Mouse (Mus musculus): ENCODE results near the gene Ap3s2. TPM values are rescaled to one million over a fixed set of nuclear protein-coding genes. Genes with fewer than 3 reads are reported as not detected.

Gene Ap3s2
- total RNA-seq (2021) (10 to 100 TPM; 18.5 to 27.2 TPM), polyA plus RNA-seq (2012; rRNA removed) (17.2 and 21.7 TPM in 2 replicates)
- long read RNA-seq, full-length matches to known transcripts: 27 of 37 reads
- long read RNA-seq, partial matches to known transcripts: 1 of 37 reads
- long read RNA-seq, other reads (novel, unspliced or antisense): 9 of 37 reads

DNA sequence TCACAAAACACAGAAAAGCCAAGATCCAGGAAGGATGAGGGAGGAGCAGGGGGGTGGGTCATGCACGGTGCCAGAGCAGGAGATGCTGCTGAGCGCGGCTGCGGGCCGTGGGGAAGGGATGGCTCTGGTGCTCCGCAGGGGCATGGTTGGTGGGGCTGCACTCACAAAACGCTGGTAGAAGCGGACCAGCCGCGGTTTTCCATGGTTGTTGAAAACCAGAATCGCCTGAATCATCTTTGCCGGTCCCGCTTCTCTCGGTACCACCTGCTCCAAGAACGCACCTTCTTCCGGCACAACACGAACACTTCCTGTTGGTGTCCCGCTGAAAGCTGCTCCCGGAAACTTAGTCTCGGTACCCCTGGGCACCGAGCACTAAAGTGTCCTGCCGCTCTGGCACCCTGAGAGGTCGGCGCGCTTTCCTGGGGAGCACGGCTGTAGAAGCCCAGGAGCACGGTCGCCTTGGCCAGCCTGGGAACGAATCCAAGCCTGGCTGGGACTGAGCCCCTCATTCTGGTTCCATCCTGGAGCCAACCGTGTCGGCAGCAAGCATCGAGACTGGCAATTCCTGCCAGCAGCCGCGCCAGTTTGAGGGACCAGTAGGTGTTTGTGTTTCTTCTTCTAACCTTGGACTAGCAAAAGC is at the start of gene Ap3s2:
TSS of gene Ap3s2 (minus strand) at position 306 of the 640 bp plus-strand sequence.
- DNase-seq: peak; percentile 93

GRCm38 (mm10) chr7:79968326-79968725 is 47.9 kb upstream of the Ap3s2 start:
- no peak for DNase-seq

DNA sequence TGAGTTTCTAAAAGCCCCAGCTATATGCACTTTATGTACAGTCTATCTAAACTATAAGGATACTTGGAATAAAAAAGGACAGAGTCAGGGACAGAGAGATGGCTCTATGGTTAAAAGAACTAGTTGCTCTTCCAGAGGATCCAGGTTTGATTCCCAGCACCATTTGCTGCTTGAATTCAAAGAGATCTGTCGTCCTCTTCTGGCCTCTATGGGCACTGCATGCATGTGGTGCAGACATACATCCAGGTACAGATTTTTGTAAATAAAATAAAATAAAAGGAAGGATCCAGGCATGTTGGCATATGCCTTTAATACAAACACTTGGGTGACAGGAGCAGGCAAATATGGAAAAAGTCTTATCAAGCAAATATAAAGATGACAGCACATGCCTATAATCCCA is 41.2 kb upstream of the Ap3s2 start:
- no peak for DNase-seq

DNA sequence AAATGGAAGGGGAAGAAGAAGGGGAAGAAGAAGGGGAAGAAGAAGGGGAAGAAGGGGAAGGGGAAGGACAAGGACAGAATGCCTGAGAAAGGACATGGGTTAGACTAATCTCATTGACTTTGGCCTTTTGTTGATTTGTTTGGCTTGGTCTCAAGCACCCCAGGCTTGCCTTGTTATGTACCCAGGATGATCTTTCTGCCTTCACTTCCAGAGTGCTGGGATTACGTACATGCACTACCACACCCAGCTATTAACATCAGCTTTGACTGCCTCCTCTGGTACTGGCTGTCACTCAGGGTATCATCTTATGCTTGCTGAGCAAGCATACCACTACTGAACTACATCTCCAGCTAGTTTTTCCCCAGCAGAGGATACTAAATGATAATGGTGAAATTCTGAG is 35.7 kb upstream of the Ap3s2 start:
- no peak for DNase-seq

DNA sequence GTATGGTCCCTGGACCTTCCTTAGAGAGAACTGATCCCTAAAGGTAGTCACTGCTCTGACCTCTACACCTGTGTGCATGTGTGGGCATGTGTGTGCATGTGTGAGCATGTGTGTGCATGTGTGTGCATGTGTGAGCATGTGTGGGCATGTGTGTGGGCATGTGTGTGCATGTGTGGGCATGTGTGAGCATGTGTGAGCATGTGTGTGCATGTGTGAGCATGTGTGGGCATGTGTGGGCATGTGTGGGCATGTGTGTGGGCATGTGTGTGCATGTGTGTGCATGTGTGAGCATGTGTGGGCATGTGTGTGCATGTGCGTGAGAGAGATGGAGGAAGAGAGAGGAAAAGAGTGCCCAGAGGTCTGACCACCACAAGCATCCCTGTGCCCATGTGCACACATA is 34.4 kb upstream of the Ap3s2 start:
- no peak for DNase-seq

DNA sequence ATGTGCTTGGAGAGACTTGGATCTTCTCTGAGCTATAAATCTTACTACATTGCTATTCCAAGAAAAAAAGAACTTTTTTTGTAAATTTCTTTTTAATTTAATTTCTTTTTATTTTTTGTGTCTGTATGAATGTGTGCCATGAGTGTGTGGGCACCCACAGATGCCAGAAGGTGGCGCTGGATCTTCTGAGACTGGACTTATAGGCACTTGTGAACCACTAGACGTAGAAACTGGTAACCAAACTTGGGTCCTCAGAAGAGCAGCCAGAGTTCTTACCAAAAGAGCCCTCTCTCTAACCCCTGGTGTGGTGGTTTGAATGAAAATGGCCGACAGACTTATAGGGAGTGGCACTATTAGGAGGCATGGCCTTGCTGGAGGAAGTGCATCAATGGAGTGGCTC is 30.6 kb upstream of the Ap3s2 start:
- DNase-seq: no peak

GRCm38 (mm10) chr7:79950236-79950635 is 29.8 kb upstream of the Ap3s2 start:
- DNase-seq: no peak

DNA sequence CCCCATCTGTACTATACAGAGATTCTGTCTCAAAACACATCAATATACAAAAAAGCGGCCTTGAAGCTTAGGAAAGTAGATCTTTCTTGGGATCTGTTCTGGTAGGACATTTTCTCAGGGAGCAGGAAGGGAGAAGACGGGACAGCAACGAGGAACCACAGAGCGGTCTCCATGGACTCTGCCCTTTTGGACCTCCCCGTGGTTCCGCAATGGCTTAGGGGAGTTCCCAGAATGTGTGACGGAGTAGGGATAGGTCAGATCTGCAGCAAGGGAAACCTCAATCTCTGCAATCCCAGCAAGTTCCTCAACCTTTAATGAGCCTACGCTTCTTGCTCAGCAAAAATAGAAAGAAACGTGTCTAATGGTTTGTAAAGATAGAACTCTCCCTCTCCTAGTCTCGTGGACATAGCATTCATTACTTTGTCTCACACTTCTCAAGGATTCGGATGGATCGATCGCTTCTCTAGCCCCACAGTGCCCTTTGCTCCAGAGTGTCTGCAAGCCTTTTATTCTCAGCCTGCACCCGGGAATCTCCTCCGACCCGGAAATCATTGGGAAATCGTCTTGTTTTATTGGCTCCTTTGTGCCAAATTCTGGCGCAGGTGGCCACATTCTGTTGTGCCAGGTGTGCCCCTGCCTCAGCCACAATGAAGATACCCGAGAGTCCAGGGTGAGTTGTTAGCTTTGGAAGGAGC is 15.2 kb upstream of the Ap3s2 start:
- DNase-seq: peak; percentile 79

- DNase-seq: peak; percentile 86
Observed at GRCm38 (mm10) chr7:79934862-79935510, 14.5 kb upstream of the Ap3s2 start, which contains the start of gene Arpin. Arpin (minus strand) TSS chr7:79935359.

DNA sequence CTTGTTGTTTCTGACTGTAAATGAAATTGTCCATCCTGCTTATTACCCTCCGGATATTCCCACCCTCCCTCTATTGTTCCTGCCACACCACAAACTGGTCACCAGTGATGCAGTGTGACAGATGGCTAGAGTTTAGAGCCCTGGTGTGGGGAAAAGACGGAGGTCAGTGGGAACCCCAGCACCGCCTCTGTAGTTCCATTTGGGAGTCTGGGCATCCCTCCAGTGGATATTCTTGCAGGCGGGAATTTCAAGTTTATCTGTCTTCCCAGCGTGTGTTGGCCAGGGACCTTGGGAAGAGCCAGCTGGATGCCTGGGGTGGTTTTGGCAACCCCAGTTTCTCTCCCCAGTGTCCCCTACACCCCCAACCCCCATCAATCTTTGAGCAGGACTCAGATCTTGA is 14.0 kb upstream of the Ap3s2 start:
- peak; percentile 25 for DNase-seq

DNA sequence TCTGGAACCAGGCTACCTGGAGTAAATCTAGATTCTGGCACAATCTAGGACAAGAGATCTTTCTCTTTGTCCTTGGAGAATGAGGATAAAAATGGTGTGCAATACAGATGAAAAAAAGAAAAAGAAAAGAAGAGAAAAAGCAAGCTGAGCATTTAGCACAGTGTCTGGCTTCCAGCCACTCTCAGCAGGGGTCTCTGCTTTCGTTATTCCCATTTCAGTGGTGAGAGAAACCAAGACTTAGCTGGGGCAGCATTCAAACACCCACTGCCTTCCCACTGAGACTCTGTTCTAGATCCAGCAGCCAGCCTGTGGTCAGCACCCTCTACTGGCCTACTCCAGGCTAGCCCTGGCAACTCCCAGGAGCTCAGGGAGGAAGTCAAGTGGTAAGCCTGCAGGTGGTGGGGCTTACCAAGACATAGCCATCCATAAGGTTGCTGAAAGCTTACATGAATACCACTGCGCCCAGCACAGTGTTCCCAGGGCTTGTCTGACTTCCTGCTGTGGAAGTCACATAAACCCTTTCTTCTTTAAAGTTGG is 8.1 kb upstream of the Ap3s2 start:
- no peak for DNase-seq

DNA sequence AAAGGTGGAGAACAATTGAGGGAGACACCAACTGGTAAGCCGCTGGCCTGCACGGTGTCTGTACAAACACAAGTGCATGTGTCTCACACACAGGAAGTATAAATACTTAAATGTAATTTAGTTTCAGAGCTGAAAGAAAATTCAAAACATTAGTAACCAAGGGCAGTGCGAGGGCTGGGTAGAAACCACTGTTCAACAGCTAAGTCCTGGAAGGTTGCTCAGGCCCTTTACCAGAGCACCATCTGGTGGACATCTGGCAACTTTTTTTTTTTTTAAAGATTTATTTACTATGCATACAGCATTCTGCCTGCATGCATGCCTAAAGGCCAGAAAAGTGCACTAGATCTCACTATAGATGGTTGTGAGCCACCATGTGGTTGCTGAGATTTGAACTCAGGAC is 5.9 kb downstream of the Ap3s2 start:
- peak; percentile 25 for DNase-seq

GRCm38 (mm10) chr7:79907356-79907755 is 13.1 kb downstream of the Ap3s2 start:
- peak; percentile 22 for DNase-seq

- no peak for DNase-seq
Observed at GRCm38 (mm10) chr7:79906914-79907313, 13.5 kb downstream of the Ap3s2 start.

DNA sequence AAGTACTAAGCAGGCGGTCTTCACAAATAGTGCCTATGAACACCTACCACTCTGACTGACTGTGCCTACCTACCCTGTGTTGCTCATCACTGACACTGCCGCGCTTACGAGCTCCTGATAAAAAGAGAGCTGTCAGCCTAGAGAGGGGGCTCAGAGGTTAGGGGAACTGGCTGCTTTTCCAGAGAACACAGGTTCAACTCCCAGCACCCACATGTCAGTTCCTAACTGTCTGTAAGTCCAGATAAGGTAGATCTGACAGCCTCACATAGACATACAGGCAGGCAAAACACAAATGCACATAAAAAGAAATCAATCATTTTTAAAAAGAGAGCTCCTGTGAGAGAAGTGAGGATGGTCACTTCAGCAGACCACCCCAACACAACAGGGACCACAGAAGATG is 15.3 kb downstream of the Ap3s2 start:
- DNase-seq: no peak

GRCm38 (mm10) chr7:79903160-79903792 is 17.2 kb downstream of the Ap3s2 start:
- no peak for DNase-seq

- DNase-seq: no peak
Observed at GRCm38 (mm10) chr7:79900753-79901152, 19.7 kb downstream of the Ap3s2 start.

DNA sequence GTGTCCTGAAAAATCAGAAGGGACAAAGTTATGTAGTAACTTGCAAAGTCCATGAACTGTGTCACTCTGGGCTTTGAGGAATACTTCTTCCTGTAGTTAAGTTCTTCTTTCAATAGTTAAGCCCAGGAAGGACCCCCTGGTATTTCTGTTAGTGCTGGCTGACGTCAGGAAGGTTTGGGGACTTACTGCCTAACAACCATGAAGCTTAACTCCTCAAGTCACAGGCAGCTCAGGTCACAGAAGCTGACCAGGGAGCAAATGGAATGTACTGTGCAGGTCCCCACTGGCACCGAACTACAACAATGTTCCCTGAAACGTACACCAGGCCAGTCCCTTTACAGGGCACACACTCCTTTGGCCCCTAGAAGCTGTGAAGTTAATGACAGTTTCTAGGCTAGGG is 25.2 kb downstream of the Ap3s2 start:
- DNase-seq: no peak

DNA sequence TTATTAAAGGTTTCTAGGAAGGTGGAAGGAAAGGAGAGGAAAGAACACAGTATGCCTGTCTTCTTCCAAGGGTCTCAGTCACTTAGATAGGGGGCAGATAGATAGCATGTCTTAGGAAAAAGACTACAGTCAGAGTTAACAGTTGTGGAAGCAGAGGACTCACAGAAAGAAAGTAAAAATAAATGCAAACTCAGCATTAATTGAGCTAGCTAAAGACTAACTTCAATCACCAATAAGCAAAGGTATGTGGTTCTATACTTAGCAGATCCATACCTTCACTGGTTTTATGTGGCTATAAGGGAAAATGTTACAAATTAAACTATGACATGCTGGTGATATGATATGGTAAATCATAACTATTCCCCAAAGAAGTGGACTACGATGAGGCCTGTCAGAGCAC is 25.7 kb downstream of the Ap3s2 start:
- no peak for DNase-seq

- no peak for DNase-seq
Observed at GRCm38 (mm10) chr7:79892576-79893428, 27.6 kb downstream of the Ap3s2 start.
